Mouse (Mus musculus) embryonic facial prominence, embryonic 11.5 days (tissue): ENCODE results near the gene Tmem59. TPM values are rescaled to one million over a fixed set of nuclear protein-coding genes. Genes with fewer than 3 reads are reported as not detected.

Experiments used
- ATAC-seq: fragments of 200-750 bp; cut with Nextera tagmentation; replicated peaks from 2 replicates; pipeline ENCODE4 v1.8.0; 2017; ENCODE audit warnings: low read depth; ENCODE audit not compliant: insufficient number of reproducible peaks, low FRiP score, low TSS enrichment
- DNase-seq: peaks from one replicate; pipeline ENCODE4 v3.0.0-alpha.2; 2015; ENCODE audit warnings: low spot score
- H3K27ac ChIP-seq: fragments of 300-500 bp; sonication (generic); replicated peaks from 2 replicates; pipeline ENCODE4 v1.5.1; 2014; ENCODE audit warnings: mild to moderate bottlenecking, low read depth, low read length, control low read depth
- H3K27me3 ChIP-seq: fragments of 300-500 bp; sonication (generic); 2 replicates; pipeline ENCODE4 v1.6.1; 2014; ENCODE audit warnings: mild to moderate bottlenecking, low read length, moderate library complexity, mixed read lengths; ENCODE audit not compliant: control insufficient read depth, insufficient read depth
- H3K36me3 ChIP-seq: fragments of 300-500 bp; sonication (generic); replicated peaks from 2 replicates; pipeline ENCODE4 v1.6.1; 2014; ENCODE audit warnings: low read depth, mild to moderate bottlenecking, low read length, moderate library complexity, mixed read lengths; ENCODE audit not compliant: control insufficient read depth, insufficient read depth
- H3K4me1 ChIP-seq: fragments of 300-500 bp; sonication (generic); 2 replicates; pipeline ENCODE4 v1.6.1; 2014; ENCODE audit warnings: low read length, mixed read lengths; ENCODE audit not compliant: control insufficient read depth, insufficient read depth
- H3K4me2 ChIP-seq: fragments of 300-500 bp; sonication (generic); 2 replicates; pipeline ENCODE4 v1.6.1; 2014; ENCODE audit warnings: low read depth, mild to moderate bottlenecking, control low read depth, low read length, moderate library complexity
- H3K4me3 ChIP-seq: fragments of 300-500 bp; sonication (generic); 2 replicates; pipeline ENCODE4 v1.5.1; 2014; ENCODE audit warnings: low read depth, low read length, control low read depth
- H3K9ac ChIP-seq: fragments of 300-500 bp; sonication (generic); replicated peaks from 2 replicates; pipeline ENCODE4 v1.6.1; 2014; ENCODE audit warnings: mild to moderate bottlenecking, control low read depth, low read length
- H3K9me3 ChIP-seq: fragments of 300-500 bp; sonication (generic); replicated peaks from 2 replicates; pipeline ENCODE4 v1.6.1; 2016; ENCODE audit warnings: mild to moderate bottlenecking, low read length, inconsistent platforms, mixed read lengths; ENCODE audit not compliant: control insufficient read depth
- WGBS: fragments of 180-500 bp; shearing (Covaris S2); extraction: QIAGEN DNeasy Blood & Tissue Kit; methylation state at CpG from one replicate; pipeline ENCODE4 v1.1.7; 2014; 5-methylcytosine and 5-hydroxymethylcytosine counted together
- polyA plus RNA-seq: library from polyadenylated mRNA; unstranded; fragments of >200 nt; fragmentation: Nextera tagmentation; extraction: Ambion mirVana; gene quantifications from 2 replicates; pipeline ENCODE4 v1.2.1, GENCODE M21; 2014

Gene Tmem59
- polyA plus RNA-seq, 1 experiment from 2014 or later: 370 TPM

- 85% methylated on average over 11 of the region's 11 CpGs for WGBS
- Histone ChIP-seq H3K27ac (no peak overlapping the region), H3K4me3 (no peak overlapping the region), H3K36me3 (no peaks in the 10 kb centered on the region), H3K9ac (no peak overlapping the region), H3K4me1 (no peaks in the 10 kb centered on the region), H3K4me2 (no peak overlapping the region), H3K9me3 (no peaks in the 10 kb centered on the region), H3K27me3 (no peaks in the 10 kb centered on the region)
- DNase-seq (no peak), ATAC-seq (no peak)
Observed at GRCm38 (mm10) chr4:107223225-107224204, 45.3 kb downstream of the Tmem59 start.

GRCm38 (mm10) chr4:107226313-107226712, 48.1 kb downstream of the Tmem59 start:
- ATAC-seq: no peak
- WGBS: 72% methylated on average over 2 of the region's 2 CpGs

GRCm38 (mm10) chr4:107232219-107232618, 54.0 kb downstream of the Tmem59 start:
- no peaks in the 10 kb centered on the region for H3K27me3 ChIP-seq
- H3K4me1 ChIP-seq: no peaks in the 10 kb centered on the region
- H3K4me2 ChIP-seq: no peak overlapping the region
- H3K9me3 ChIP-seq: no peaks in the 10 kb centered on the region
- no peaks in the 10 kb centered on the region; the same call in none of the 2 replicates for H3K36me3 ChIP-seq
- no peak overlapping the region for H3K27ac ChIP-seq
- no peak for DNase-seq
- ATAC-seq: no peak
- WGBS: 79% methylated on average over 3 of the region's 3 CpGs
- H3K9ac ChIP-seq: no peak overlapping the region
- no peak overlapping the region for H3K4me3 ChIP-seq

More at GRCm38 (mm10) chr4:107226313-107226712, 48.1 kb downstream of the Tmem59 start:
- H3K4me2 ChIP-seq: no peak overlapping the region
- no peak for DNase-seq
- no peak overlapping the region for H3K9ac ChIP-seq
- H3K4me3 ChIP-seq: no peak overlapping the region
- H3K27me3 ChIP-seq: no peaks in the 10 kb centered on the region
- H3K36me3 ChIP-seq: no peaks in the 10 kb centered on the region; the same call in 1 of the 2 replicates
- H3K4me1 ChIP-seq: no peaks in the 10 kb centered on the region
- H3K9me3 ChIP-seq: no peaks in the 10 kb centered on the region
- no peak overlapping the region for H3K27ac ChIP-seq

GRCm38 (mm10) chr4:107238253-107238652, 60.1 kb downstream of the Tmem59 start:
- ATAC-seq: no peak
- 99% methylated on average over 2 of the region's 2 CpGs for WGBS
- H3K9me3 ChIP-seq: no peaks in the 10 kb centered on the region
- no peak overlapping the region for H3K4me2 ChIP-seq
- H3K36me3 ChIP-seq: peaks cover 2% of the 10 kb centered on the region; the same call in 1 of the 2 replicates
- no peaks in the 10 kb centered on the region for H3K4me1 ChIP-seq
- DNase-seq: no peak
- H3K4me3 ChIP-seq: no peak overlapping the region
- no peak overlapping the region for H3K9ac ChIP-seq
- no peaks in the 10 kb centered on the region for H3K27me3 ChIP-seq
- H3K27ac ChIP-seq: no peak overlapping the region

- H3K27me3 ChIP-seq: no peaks in the 10 kb centered on the region
- H3K4me1 ChIP-seq: no peaks in the 10 kb centered on the region
- no peak overlapping the region for H3K9ac ChIP-seq
- H3K27ac ChIP-seq: no peak overlapping the region
- WGBS: 90% methylated on average over 6 of the region's 6 CpGs
- no peaks in the 10 kb centered on the region for H3K9me3 ChIP-seq
- no peak overlapping the region for H3K4me3 ChIP-seq
- no peak for ATAC-seq
- H3K36me3 ChIP-seq: peaks cover 2% of the 10 kb centered on the region
- H3K4me2 ChIP-seq: no peak overlapping the region
- no peak for DNase-seq
Observed at GRCm38 (mm10) chr4:107240196-107240595, 62.0 kb downstream of the Tmem59 start.

- H3K4me2 ChIP-seq: no peak overlapping the region
- H3K36me3 ChIP-seq: peaks cover 2% of the 10 kb centered on the region
- WGBS: 81% methylated on average over 6 of the region's 6 CpGs
Observed at GRCm38 (mm10) chr4:107243365-107244333, 65.5 kb downstream of the Tmem59 start.

GRCm38 (mm10) chr4:107245368-107245767, 67.2 kb downstream of the Tmem59 start:
- no peaks in the 10 kb centered on the region for H3K4me1 ChIP-seq
- H3K27me3 ChIP-seq: no peaks in the 10 kb centered on the region
- WGBS: 73% methylated on average over 2 of the region's 2 CpGs
- no peak overlapping the region for H3K4me2 ChIP-seq
- no peaks in the 10 kb centered on the region for H3K9me3 ChIP-seq
- H3K9ac ChIP-seq: no peak overlapping the region
- H3K4me3 ChIP-seq: no peak overlapping the region
- DNase-seq (no peak), ATAC-seq (no peak)
- peaks cover 2% of the 10 kb centered on the region for H3K36me3 ChIP-seq
- no peak overlapping the region for H3K27ac ChIP-seq

More at GRCm38 (mm10) chr4:107243365-107244333, 65.5 kb downstream of the Tmem59 start:
- ATAC-seq (no peak), DNase-seq (no peak)
- H3K27me3 ChIP-seq: no peaks in the 10 kb centered on the region
- no peak overlapping the region for H3K27ac ChIP-seq
- no peaks in the 10 kb centered on the region for H3K9me3 ChIP-seq
- no peak overlapping the region for H3K4me3 ChIP-seq
- no peak overlapping the region for H3K9ac ChIP-seq
- H3K4me1 ChIP-seq: no peaks in the 10 kb centered on the region
